Comparison of ENCODE assay signal across 13 mouse cellular contexts in genomic region chr3:11034995-11035769, GRCm38 (mm10).
"Had no signal": no experiment of that assay in that cellular context is flagged by ENCODE, and none has a peak within 500 bp of the region (broad histone marks: within the 10 kb centered on the region; RNA-seq: fewer than 3 reads in every experiment).

No protein-coding gene starts in this region.

- H3K27ac ChIP-seq: kidney, embryonic 15.5 days; left cerebral cortex, adult 2 months; limb, embryonic 10.5 days; liver, embryonic 12.5 days; lung, embryonic 15.5 days; macrophage; neural tube, embryonic 13.5 days had no signal

- ATAC-seq: intestine, embryonic 16.5 days; liver, embryonic 12.5 days had no signal

- H3K27me3 ChIP-seq: kidney, embryonic 15.5 days; liver, embryonic 12.5 days; lung, embryonic 15.5 days; neural tube, embryonic 13.5 days had no signal

- H3K36me3 ChIP-seq: kidney, embryonic 15.5 days; limb, embryonic 10.5 days; liver, embryonic 12.5 days; lung, embryonic 15.5 days; neural tube, embryonic 13.5 days had no signal

- H3K9ac ChIP-seq: kidney, embryonic 15.5 days; liver, embryonic 12.5 days; lung, embryonic 15.5 days; neural tube, embryonic 13.5 days had no signal

- H3K4me1 ChIP-seq: kidney, embryonic 15.5 days; limb, embryonic 10.5 days; liver, embryonic 12.5 days; lung, embryonic 15.5 days; neural tube, embryonic 13.5 days had no signal

- H3K9me3 ChIP-seq: kidney, embryonic 15.5 days; limb, embryonic 10.5 days; liver, embryonic 12.5 days; lung, embryonic 15.5 days; neural tube, embryonic 13.5 days had no signal

- H3K4me3 ChIP-seq: kidney, embryonic 15.5 days; left cerebral cortex, adult 2 months; limb, embryonic 10.5 days; liver, embryonic 12.5 days; lung, embryonic 15.5 days; neural tube, embryonic 13.5 days had no signal

- DNase-seq: kidney, adult 2 months; kidney, postnatal 25 days; lung, postnatal 14 days; right cerebral cortex, postnatal 25 days; thymus, postnatal 36 days had no signal

- H3K4me2 ChIP-seq: kidney, embryonic 15.5 days; liver, embryonic 12.5 days; lung, embryonic 15.5 days; neural tube, embryonic 13.5 days had no signal
